Mouse (Mus musculus): ENCODE results near the gene Rab31. TPM values are rescaled to one million over a fixed set of nuclear protein-coding genes. Genes with fewer than 3 reads are reported as not detected.
"Not testable (repeated sequence)": the region's sequence is repeated elsewhere in the genome, so short reads cannot be mapped to it uniquely, and the experiment has no call there.

Rab31 gene
- polyA plus RNA-seq, 1 experiment from 2014 or later = 28.3 TPM

GRCm38 (mm10) chr17:65643579-65643978 lies 129.0 kb downstream of the Rab31 start:
- Histone ChIP-seq H3K9ac (ENCODE audit: low read length) (peak overlapping the region; percentile 8; the same call in 1 of the 2 replicates), H3K4me2 (ENCODE audit: low read depth, low read length) (no peak overlapping the region), H3K27ac (ENCODE audit: low read length) (0 out of 2 replicates have a peak overlapping the region, but pooled peaks have one; percentile 28), H3K9me3 (replicated peaks; ENCODE audit: control insufficient read depth, low read length) (no peaks in the 10 kb centered on the region), H3K4me1 (ENCODE audit: control insufficient read depth, insufficient read depth, low read length) (peaks cover 7% of the 10 kb centered on the region), H3K4me3 (ENCODE audit: low read length) (no peak overlapping the region), H3K27me3 (ENCODE audit: control insufficient read depth, insufficient read depth, low read length) (no peaks in the 10 kb centered on the region), H3K36me3 (ENCODE audit: control insufficient read depth, insufficient read depth) (no peaks in the 10 kb centered on the region)
- 77% methylated on average over 5 of the region's 5 CpGs for WGBS
- ATAC-seq (replicated peaks; ENCODE audit: extremely low read depth, insufficient read depth, low FRiP score) = no peak

GRCm38 (mm10) chr17:65643051-65643521 lies 129.5 kb downstream of the Rab31 start:
- 0 out of 2 replicates have a peak overlapping the region, but pooled peaks have one; percentile 28 for H3K27ac ChIP-seq (ENCODE audit: low read length)
- H3K27me3 ChIP-seq (ENCODE audit: control insufficient read depth, insufficient read depth, low read length) = no peaks in the 10 kb centered on the region
- WGBS = 49% methylated on average over 10 of the region's 10 CpGs
- H3K9me3 ChIP-seq (replicated peaks; ENCODE audit: control insufficient read depth, low read length) = no peaks in the 10 kb centered on the region
- H3K4me1 ChIP-seq (ENCODE audit: control insufficient read depth, insufficient read depth, low read length) = peaks cover 6% of the 10 kb centered on the region; the same call in 1 of the 2 replicates
- no peaks in the 10 kb centered on the region for H3K36me3 ChIP-seq (ENCODE audit: control insufficient read depth, insufficient read depth)
- no peak overlapping the region for H3K4me3 ChIP-seq (ENCODE audit: low read length)
- ATAC-seq (replicated peaks; ENCODE audit: extremely low read depth, insufficient read depth, low FRiP score) = 0 out of 2 replicates have a peak, but pooled peaks have one; percentile 24
- peak overlapping the region; percentile 8; the same call in 1 of the 2 replicates for H3K9ac ChIP-seq (ENCODE audit: low read length)
- H3K4me2 ChIP-seq (ENCODE audit: low read depth, low read length) = no peak overlapping the region

- WGBS = 79% methylated on average over 5 of the region's 5 CpGs
- H3K9ac ChIP-seq (ENCODE audit: low read length) = no peak overlapping the region
- H3K27me3 ChIP-seq (ENCODE audit: control insufficient read depth, insufficient read depth, low read length) = no peaks in the 10 kb centered on the region
- H3K9me3 ChIP-seq (replicated peaks; ENCODE audit: control insufficient read depth, low read length) = no peaks in the 10 kb centered on the region
- H3K4me1 ChIP-seq (ENCODE audit: control insufficient read depth, insufficient read depth, low read length) = peaks cover 6% of the 10 kb centered on the region; the same call in 1 of the 2 replicates
- H3K4me2 ChIP-seq (ENCODE audit: low read depth, low read length) = no peak overlapping the region
- H3K36me3 ChIP-seq (ENCODE audit: control insufficient read depth, insufficient read depth) = no peaks in the 10 kb centered on the region
- H3K27ac ChIP-seq (ENCODE audit: low read length) = no peak overlapping the region
- no peak for ATAC-seq (replicated peaks; ENCODE audit: extremely low read depth, insufficient read depth, low FRiP score)
- H3K4me3 ChIP-seq (ENCODE audit: low read length) = no peak overlapping the region
These were observed 130.0 kb downstream of the Rab31 start for GRCm38 (mm10) chr17:65642578-65642991.

- Histone ChIP-seq H3K27ac (ENCODE audit: low read length) (no peak within 1 kb of the TSS), H3K9ac (ENCODE audit: low read length) (no peak within 1 kb of the TSS), H3K27me3 (ENCODE audit: control insufficient read depth, insufficient read depth, low read length) (no peaks in the 10 kb centered on the region), H3K36me3 (ENCODE audit: control insufficient read depth, insufficient read depth) (no peaks in the 10 kb centered on the region), H3K4me2 (ENCODE audit: low read depth, low read length) (no peak within 1 kb of the TSS), H3K4me3 (ENCODE audit: low read length) (no peak within 1 kb of the TSS), H3K4me1 (ENCODE audit: control insufficient read depth, insufficient read depth, low read length) (peaks cover 6% of the 10 kb centered on the region; the same call in 1 of the 2 replicates), H3K9me3 (replicated peaks; ENCODE audit: control insufficient read depth, low read length) (no peaks in the 10 kb centered on the region)
- WGBS = 79% methylated on average over 11 of the region's 11 CpGs
- ATAC-seq (replicated peaks; ENCODE audit: extremely low read depth, insufficient read depth, low FRiP score) = no peak
These were observed 130.8 kb downstream of the Rab31 start, which contains the start of gene Txndc2 for GRCm38 (mm10) chr17:65641734-65642218. Gene Txndc2, minus strand, starts transcription at chr17:65642168.

GRCm38 (mm10) chr17:65639144-65639543 lies 133.4 kb downstream of the Rab31 start:
- WGBS = 83% methylated on average over 1 of the region's 1 CpGs
- no peak for ATAC-seq (replicated peaks; ENCODE audit: extremely low read depth, insufficient read depth, low FRiP score)

GRCm38 (mm10) chr17:65635715-65636360 lies 136.7 kb downstream of the Rab31 start:
- no peak for ATAC-seq (replicated peaks; ENCODE audit: extremely low read depth, insufficient read depth, low FRiP score)
- H3K9me3 ChIP-seq (replicated peaks; ENCODE audit: control insufficient read depth, low read length) = no peaks in the 10 kb centered on the region
- H3K9ac ChIP-seq (ENCODE audit: low read length) = no peak overlapping the region
- no peaks in the 10 kb centered on the region for H3K4me1 ChIP-seq (ENCODE audit: control insufficient read depth, insufficient read depth, low read length)
- H3K4me3 ChIP-seq (ENCODE audit: low read length) = no peak overlapping the region
- 53% methylated on average over 14 of the region's 14 CpGs for WGBS
- H3K27ac ChIP-seq (ENCODE audit: low read length) = no peak overlapping the region
- H3K27me3 ChIP-seq (ENCODE audit: control insufficient read depth, insufficient read depth, low read length) = no peaks in the 10 kb centered on the region
- no peak overlapping the region for H3K4me2 ChIP-seq (ENCODE audit: low read depth, low read length)
- H3K36me3 ChIP-seq (ENCODE audit: control insufficient read depth, insufficient read depth) = no peaks in the 10 kb centered on the region

More at GRCm38 (mm10) chr17:65639144-65639543, 133.4 kb downstream of the Rab31 start:
- Histone ChIP-seq H3K4me3 (ENCODE audit: low read length) (no peak overlapping the region), H3K27me3 (ENCODE audit: control insufficient read depth, insufficient read depth, low read length) (no peaks in the 10 kb centered on the region), H3K9me3 (replicated peaks; ENCODE audit: control insufficient read depth, low read length) (no peaks in the 10 kb centered on the region), H3K4me2 (ENCODE audit: low read depth, low read length) (no peak overlapping the region), H3K9ac (ENCODE audit: low read length) (no peak overlapping the region), H3K4me1 (ENCODE audit: control insufficient read depth, insufficient read depth, low read length) (peaks cover 6% of the 10 kb centered on the region; the same call in 1 of the 2 replicates), H3K27ac (ENCODE audit: low read length) (no peak overlapping the region), H3K36me3 (ENCODE audit: control insufficient read depth, insufficient read depth) (no peaks in the 10 kb centered on the region)

GRCm38 (mm10) chr17:65629943-65630342 lies 142.6 kb downstream of the Rab31 start:
- Histone ChIP-seq H3K4me3 (ENCODE audit: low read length) (no peak overlapping the region), H3K27ac (ENCODE audit: low read length) (no peak overlapping the region), H3K4me1 (ENCODE audit: control insufficient read depth, insufficient read depth, low read length) (no peaks in the 10 kb centered on the region), H3K9ac (ENCODE audit: low read length) (no peak overlapping the region), H3K36me3 (ENCODE audit: control insufficient read depth, insufficient read depth) (no peaks in the 10 kb centered on the region), H3K27me3 (ENCODE audit: control insufficient read depth, insufficient read depth, low read length) (no peaks in the 10 kb centered on the region), H3K4me2 (ENCODE audit: low read depth, low read length) (no peak overlapping the region), H3K9me3 (replicated peaks; ENCODE audit: control insufficient read depth, low read length) (no peaks in the 10 kb centered on the region)
- ATAC-seq (replicated peaks; ENCODE audit: extremely low read depth, insufficient read depth, low FRiP score) = no peak
- WGBS = 81% methylated on average over 6 of the region's 6 CpGs

GRCm38 (mm10) chr17:65628823-65629532 lies 143.6 kb downstream of the Rab31 start:
- H3K36me3 ChIP-seq (ENCODE audit: control insufficient read depth, insufficient read depth); H3K4me1 ChIP-seq (ENCODE audit: control insufficient read depth, insufficient read depth, low read length); H3K4me3 ChIP-seq (ENCODE audit: low read length); H3K9me3 ChIP-seq (replicated peaks; ENCODE audit: control insufficient read depth, low read length); H3K27me3 ChIP-seq (ENCODE audit: control insufficient read depth, insufficient read depth, low read length); H3K27ac ChIP-seq (ENCODE audit: low read length); H3K4me2 ChIP-seq (ENCODE audit: low read depth, low read length); H3K9ac ChIP-seq (ENCODE audit: low read length); ATAC-seq (replicated peaks; ENCODE audit: extremely low read depth, insufficient read depth, low FRiP score): not testable (repeated sequence)
- 48% methylated on average over 13 of the region's 13 CpGs for WGBS

GRCm38 (mm10) chr17:65626301-65626700 lies 146.3 kb downstream of the Rab31 start:
- Histone ChIP-seq H3K4me2 (ENCODE audit: low read depth, low read length) (no peak overlapping the region), H3K4me1 (ENCODE audit: control insufficient read depth, insufficient read depth, low read length) (no peaks in the 10 kb centered on the region), H3K27me3 (ENCODE audit: control insufficient read depth, insufficient read depth, low read length) (no peaks in the 10 kb centered on the region), H3K9ac (ENCODE audit: low read length) (no peak overlapping the region), H3K36me3 (ENCODE audit: control insufficient read depth, insufficient read depth) (no peaks in the 10 kb centered on the region), H3K4me3 (ENCODE audit: low read length) (no peak overlapping the region), H3K27ac (ENCODE audit: low read length) (no peak overlapping the region), H3K9me3 (replicated peaks; ENCODE audit: control insufficient read depth, low read length) (no peaks in the 10 kb centered on the region)
- ATAC-seq (replicated peaks; ENCODE audit: extremely low read depth, insufficient read depth, low FRiP score) = no peak
- 84% methylated on average over 6 of the region's 6 CpGs for WGBS

Data from heart, embryonic 16.5 days (tissue).